Mouse (Mus musculus): ENCODE measurements around the gene Ankrd11.
A peak's percentile ranks its signal among the peaks of the same experiment; 100 is the strongest.

Ankrd11 gene

DNA sequence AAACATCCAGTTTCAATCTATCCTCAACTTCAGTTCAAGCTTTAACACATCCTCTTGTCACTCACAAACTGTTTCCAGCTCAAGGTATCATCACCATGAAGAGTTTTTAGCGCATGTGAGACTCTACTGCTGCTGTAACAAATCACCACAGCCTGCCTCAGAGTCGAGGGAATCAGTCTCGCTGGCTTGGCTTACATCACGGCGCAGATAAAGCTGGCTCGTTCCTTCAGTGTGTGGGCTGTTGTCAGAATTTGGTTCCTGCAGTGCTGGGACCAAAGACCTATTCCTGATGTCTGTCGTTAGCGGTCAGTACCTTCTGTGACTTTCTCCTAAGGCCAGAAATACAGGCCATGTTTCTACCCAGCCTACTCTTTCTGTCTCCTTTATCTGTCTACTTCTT, 144.9 kb downstream of the Ankrd11 start:
- no peak for DNase-seq (ENCODE audit: low spot score in 2 of 2)

DNA sequence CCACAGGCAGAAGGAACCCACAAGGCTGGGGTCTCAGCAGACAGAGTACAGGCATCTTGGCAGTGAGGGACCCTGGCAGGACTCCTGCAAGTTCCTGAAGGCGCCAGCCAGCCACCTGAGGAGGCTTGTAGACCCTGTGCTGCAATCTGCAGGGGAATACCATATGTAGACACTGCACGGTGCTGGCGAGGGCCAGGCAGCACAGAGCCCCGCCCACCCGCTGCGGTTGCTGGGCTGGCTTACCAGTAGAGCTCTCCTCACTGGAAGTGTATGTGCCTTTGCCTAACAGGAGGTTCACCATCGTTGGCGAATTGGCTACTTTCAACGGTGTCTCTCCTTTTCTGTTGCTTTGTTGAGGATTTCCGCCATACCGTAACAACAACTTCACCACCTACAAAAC, 145.8 kb downstream of the Ankrd11 start:
- DNase-seq (ENCODE audit: low spot score in 2 of 2) = no peak

DNA sequence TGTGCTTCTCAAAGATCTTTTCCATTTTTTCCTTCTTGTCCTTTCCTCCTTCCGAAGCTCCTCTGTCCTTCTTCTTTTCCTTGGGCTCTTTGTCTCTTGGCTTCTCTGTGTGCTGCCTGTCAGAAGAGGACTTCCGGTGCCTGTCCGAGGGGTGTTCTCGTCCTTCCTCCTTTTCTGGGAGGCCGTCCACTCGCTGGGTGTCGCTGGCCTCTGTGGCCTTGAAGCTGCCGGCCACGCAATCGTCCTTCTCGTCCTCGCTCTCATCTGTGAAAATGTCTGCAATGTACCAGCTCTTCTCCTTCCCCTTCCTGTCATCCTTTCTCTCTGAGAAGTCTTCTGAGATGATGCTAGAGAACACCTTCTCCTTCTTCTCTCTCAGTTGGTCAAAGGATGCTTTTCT, 148.6 kb downstream of the Ankrd11 start:
- no peak for DNase-seq (ENCODE audit: low spot score in 2 of 2)

DNA sequence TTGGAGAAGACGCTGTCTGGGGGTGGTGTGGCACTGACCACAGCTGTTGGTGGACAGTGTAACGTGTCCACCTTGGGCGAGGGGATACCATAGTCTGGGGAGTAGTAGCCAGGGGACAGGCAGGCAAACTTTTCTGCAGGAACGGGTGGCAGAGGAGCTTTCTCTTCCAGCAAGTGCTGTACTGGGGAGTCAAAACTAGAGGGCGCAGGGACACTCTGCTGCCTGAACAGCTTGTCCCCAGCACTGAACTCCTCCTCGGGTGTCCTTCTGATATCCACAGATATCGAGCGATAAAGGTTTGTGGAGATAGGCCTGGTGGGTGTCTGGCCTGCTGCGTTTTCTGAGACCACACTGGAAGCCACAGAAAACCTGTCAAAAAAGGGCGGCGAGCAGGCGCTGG, 150.6 kb downstream of the Ankrd11 start:
- no peak for DNase-seq (ENCODE audit: low spot score in 2 of 2)

DNA sequence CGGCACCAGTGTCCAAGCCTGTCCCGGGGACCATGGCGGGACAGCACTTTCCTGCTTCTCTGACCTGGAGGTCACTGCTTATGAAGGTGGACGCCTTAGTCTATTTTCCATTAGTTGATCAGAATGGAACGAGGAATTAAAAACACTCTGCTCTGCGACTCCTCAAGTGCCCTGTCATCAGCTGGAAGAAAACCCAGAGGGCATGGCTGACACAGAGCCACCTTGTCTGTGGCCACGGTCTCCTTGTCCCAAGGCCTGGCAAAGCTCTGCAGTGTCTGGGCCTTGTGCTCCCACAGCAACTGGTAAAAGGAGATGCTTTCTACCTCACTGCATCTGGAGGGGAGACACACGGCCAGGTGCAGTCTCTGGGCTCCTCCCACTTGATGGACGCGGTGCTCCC, 158.4 kb downstream of the Ankrd11 start:
- no peak for DNase-seq (ENCODE audit: low spot score in 2 of 2)

DNA sequence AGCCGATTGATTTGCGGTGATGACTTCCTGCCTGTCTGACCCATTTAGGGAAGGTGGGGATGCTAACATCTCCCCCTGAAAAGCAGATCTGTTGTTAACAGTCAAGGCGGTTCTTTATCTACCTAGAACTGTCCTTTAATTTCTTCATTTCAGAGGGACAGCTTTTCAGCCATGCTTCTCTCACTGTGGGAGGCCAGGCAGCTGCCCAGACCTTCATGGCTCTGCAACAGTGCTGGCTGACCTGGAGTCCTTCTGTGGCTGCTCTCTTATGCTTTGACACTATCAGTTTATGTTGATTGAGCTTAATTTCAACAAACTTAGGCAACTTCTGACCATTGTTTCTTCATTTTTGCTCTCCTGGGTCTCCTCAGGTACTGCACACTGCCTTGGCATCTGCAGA, 161.8 kb downstream of the Ankrd11 start:
- no peak for DNase-seq (ENCODE audit: low spot score in 2 of 2)

DNA sequence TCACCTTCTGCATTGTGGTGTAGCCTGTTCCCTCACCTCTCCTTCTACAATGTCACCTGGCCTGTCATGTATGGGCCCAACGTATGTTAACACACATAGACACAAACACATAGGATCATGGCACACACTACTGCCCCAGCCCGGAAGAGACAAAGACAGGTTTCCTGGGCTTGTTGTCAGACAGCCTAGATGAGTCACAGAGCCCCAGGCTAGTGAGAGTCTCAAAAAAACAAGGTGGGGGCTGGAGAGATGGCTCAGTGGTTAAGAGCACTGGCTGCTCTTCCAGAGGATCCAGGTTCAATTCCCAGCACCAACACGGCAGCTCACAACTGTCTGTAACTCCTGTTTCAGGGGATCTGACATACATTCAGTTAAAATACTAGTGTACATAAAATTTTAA, 163.8 kb downstream of the Ankrd11 start:
- no peak for DNase-seq (ENCODE audit: low spot score in 2 of 2)

DNA sequence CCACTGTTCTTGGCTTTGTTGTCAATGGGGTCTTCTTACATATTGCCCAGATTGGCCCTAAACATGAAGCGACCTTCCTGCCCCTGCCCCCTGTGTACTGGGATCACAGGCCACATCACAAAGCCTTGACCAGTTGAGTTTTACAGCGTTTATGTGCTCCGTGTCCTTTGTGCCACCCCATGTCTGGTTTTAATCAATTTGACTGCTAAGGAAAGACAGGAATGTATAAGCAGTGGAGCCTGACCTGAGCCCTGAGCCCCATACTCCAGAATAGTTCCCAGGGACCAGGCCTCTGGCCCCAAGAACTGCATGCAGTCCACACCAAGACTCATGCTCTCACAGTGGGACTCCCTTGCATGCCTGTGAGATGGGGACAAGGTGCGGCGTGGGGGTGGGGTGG, 166.9 kb downstream of the Ankrd11 start:
- no peak for DNase-seq (ENCODE audit: low spot score in 2 of 2)

DNA sequence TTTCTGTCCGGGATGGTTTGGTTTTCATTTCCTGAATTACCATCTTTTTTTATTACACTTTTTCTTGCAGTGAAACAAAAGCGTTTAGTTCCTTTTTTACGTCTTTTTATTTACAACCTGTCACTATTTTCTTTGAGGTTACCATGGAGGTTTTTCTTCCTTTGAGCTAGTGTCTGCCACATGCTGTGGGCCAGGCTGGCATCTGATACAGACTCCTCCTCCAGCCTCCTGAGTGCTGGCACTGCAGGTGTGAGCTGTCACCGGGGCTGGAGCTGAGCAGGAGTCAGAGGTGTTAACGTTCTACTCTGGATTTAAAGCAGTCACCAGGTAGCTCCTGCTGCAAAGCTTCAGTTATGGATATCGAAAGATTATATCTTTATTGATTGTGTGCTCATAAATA, 168.9 kb downstream of the Ankrd11 start:
- DNase-seq (ENCODE audit: low spot score in 2 of 2) = no peak

DNA sequence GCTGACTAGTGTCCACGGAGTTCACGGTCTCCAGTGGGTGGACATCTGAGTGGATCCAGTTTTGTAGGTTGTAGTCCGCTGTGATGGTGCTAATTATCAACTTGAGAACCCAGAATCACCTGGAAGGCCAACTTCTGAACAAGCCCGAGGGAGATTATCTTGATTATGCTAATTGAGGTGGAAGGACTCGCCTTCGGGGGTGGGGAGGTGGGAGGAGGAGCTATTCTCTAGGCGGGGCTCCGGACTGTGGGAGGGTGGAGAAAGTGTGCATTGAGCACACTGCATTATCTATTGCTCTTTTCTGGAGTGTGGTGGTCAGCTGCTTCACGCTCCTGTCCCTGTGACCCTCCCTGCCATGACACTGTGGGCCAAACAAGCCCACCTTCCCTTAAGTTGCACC, 170.4 kb downstream of the Ankrd11 start:
- DNase-seq (ENCODE audit: low spot score in 2 of 2) = no peak

DNA sequence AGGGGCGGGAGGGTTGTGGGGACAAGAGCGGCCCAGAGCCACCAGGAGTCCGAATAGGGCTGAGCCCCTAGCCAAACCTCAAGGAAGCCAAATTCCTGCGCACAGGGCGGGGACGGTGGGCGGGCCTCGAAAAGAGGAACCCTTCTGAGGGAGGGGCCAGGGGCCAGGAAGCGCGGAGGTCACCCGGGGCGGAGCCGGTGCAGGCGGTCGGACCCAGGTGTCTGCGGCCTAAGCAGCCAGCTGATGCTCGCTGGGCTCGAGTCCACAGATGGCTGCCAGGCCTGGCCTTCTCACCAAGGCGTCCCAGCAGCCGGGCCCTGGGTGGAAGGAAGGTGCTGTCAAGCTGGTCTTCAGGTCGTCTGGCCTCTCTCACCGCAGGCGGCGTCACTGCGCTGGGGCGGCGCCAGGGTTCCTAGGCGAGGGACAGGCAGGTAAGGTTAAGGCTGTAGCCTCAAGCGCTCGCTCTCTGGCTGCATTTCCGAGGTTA, 171.7 kb downstream of the Ankrd11 start:
- peak in 1 of 2 experiments; percentile 33 for DNase-seq (ENCODE audit: low spot score in 2 of 2)

DNA sequence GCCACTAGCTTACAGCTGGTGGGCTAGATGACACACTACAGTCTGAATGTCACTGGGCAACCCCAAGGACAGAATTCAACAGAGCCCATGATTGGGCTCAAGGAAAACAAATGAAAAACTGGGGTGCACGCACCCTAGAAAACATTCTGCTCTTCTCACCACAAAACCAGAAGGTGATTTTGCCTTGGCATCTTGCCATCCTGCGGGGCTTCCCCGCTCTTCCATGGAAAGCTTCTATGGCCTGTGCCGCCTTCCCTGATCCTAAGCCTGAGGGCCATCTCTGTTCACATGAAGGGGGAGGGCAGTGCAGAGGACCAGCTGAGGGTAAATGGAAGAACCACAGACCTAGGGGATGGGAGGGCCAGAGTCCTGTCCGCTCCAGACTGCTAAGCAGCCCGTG, 174.1 kb downstream of the Ankrd11 start:
- DNase-seq (ENCODE audit: low spot score in 2 of 2) = no peak

DNA sequence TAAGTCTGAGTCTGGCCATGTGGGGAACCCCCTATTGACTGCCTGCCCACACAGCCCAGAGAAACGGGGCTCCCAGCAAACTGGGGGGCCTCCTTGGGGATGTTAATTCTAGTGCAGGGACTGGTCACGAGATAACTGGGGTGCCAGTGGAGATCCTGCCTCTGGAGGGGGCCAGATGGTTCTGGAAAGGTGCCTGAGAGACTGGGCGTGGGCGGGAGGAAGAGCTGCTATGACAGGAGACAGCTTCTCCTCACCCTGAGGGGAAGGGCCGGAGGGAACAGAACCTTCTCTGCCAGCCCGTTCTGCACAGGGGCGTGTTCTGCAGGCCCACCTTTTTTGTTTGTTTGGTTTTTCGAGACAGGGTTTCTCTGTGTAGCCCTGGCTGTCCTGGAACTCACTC, 175.8 kb downstream of the Ankrd11 start:
- no peak for DNase-seq (ENCODE audit: low spot score in 2 of 2)

DNA sequence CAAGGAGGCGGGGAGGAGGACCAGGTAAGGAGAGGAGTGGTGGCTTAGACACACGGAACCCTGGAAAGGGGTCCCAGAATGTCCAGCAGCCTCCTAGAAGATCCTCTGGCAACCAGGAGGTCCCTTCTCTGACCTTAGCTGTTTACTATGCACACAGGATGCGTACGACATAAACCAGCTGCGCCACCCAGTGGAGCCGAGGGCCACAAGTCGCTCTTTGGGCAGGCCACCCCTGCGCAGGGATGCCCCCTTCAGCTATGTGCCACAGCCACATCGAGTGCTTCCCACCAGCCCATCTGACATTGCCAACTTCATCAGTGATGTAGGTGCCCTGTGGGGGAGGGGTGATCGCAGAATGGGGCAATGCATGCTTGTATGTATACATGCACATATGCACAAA, 176.6 kb downstream of the Ankrd11 start:
- DNase-seq (ENCODE audit: low spot score in 2 of 2) = no peak

DNA sequence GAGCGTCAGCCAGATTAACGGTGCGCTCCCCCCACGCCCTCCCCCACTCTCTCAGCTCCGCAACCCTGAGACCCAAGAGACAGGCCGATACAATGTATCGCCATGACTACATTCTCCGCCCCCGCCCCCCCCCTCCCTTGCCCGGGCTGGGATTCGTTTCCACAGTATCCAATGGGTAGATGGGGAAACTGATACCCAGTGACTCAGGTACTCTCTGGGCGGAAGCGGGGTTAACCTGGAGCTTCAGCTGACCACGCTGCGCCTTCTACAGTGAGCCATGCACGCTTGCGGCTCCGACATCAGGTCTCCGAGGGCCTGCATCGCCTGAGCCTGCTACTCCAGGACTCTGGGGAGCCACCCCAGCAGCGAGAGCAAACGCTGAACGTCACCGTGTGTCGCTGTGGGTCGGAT, 177.4 kb downstream of the Ankrd11 start:
- no peak for DNase-seq (ENCODE audit: low spot score in 2 of 2)

DNA sequence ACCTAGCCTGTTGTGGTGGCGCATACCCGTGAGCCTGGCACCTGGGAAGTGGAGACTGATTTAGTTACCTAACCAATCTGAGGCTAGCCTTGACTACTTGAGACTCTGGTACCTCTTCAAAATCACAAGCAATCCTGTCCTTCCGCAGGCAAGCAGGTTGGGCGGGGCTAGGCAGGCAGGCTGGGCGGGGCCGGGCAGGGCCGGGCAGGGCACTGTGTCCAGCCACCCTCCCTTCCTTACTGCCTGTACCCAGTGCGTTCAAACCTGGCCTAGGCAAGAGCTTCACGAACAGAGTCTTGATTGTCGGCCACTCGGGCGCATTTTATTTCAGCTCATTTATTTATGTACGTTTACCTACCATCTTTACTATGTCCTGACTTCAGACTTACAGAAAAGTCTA, 182.2 kb downstream of the Ankrd11 start:
- no peak for DNase-seq (ENCODE audit: low spot score in 2 of 2)

DNA sequence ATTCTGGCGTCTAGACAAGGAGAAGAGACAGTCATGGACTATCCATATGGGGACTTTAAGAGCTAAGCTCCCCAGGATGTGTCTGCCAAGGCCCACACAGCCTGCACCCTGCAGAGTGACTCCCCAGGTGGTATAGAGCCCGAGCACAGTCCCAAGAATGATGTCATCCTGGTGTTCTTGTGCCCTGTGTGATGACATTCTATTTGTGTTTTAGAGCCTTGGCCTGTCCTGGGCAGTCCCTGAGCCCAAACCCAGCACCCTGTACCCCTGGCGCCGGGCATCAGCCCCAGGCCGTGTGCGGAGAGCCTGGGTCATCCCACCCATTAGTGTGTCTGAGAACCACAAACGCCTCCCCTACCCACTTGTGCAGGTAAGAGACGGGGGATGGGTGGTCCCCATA, 185.8 kb downstream of the Ankrd11 start:
- DNase-seq (ENCODE audit: low spot score in 2 of 2) = no peak

DNA sequence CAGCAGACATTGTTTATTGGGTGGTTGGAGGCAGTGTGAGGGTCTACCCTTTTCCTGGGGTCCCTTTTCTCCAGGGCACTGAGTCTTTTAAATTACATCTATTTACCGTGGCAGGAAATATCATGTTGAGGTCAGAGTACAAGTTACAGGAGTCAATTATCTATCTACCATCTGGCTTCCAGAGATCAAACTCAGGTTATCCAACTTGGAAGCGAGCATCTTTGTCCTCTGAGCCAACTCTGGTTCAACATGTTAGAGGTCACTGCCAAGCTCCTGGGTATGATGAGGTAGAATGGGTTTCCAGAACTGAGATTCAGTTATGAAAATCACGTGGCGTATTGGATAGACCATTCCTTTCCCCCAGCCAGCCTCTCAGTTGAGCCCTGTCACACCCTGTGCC, 187.0 kb downstream of the Ankrd11 start:
- DNase-seq (ENCODE audit: low spot score in 2 of 2) = no peak

DNA sequence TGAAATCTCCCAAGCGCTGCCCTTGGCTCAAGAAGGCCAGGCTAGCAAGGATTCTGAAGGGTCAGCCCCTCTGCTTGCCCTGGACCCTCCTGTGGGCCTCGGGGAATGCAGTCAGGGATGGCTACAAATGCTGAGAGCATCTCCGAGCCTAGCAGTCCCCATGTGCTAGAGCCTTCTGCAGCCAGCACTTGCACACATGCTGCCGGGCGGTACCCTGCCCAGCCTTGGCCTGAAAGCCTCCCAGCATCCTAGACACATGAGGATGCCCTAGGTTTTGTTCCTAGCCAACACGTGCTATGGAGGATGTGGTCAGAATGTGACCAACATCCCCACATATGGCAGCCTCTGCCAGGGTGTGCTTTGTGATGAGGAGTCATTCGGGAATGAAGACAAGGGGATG, 187.7 kb downstream of the Ankrd11 start:
- no peak for DNase-seq (ENCODE audit: low spot score in 2 of 2)

DNA sequence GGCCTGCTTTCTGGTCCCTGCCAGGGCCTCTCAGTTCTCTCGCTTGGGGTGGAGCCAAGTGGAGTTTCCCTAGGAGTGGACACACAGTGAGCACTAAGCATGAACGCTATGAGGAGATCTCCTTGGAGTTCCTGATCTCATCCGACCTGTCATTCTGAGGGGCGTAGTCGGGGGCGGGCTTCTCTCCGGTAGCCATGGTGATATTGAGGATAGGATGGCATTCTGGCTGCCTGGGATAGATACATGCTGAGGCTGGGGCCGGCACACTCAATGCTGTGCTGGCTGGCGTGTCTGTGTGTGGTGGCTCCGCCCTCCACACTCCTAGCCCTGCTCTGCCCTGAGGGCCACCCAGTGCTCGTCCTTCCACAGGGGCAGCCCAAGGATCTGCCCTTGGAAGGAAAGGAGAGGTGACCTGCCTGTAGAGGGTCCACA, 188.7 kb downstream of the Ankrd11 start:
- no peak for DNase-seq (ENCODE audit: low spot score in 2 of 2)

DNA sequence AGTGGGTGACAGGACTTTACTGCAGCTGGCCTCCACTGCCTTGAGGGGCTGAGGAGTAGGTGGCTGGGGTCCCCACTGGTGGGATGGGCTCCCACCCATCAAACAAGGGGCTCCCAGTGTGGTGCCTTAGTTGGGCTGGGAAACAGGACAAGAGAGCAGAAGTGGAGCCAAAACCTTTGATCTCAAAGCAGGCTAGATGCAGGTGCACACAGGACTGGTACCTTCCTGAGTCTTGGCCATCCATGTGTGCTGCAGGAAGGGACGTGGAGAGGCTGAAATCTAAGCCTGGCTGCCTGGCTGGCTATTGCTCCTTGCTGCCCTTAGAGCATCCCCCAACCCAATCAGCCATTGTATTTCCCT, 189.6 kb downstream of the Ankrd11 start:
- DNase-seq (ENCODE audit: low spot score in 2 of 2) = no peak

DNA sequence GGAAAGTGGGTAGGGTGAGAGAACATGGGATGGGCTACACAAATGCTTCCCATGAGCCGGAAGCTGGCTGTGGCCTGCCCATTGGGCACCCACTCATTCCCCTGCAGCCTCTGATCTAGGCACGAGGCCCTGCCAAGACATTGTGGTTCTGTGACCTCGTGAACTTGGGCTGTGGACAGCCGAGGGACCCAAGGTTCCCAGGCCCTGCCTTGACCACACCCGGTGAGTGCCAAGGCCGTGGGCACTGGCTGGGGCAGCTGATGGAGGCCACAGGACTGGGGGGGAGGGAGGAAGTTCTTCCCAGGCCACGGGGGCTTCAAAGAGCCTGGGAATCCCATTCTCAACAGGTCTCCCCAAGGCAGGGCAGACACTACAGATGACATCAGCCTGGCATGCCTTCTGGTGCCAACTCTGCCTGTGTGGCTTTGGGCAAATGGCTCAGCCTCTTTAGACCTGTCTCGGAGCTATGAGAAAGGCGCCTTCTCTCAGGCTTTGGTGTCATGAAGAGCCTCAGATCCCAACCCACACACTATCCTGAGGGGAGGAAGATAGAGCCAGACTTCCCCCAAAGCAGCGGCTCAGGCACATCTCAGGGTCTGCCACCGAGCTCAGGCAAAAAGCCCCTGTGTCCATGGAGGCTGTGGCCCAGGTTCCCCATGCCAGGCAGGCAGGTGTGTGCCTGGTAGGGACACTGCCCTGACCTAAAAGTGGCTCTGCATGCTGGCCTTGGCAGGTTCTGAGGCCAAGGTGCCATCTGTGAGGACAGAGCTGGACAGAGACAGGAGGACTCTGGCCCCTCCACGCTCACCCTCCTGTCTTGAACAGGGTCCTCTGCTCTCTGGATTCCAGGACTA, 190.2 kb downstream of the Ankrd11 start:
- no peak for DNase-seq (ENCODE audit: low spot score in 2 of 2)

DNA sequence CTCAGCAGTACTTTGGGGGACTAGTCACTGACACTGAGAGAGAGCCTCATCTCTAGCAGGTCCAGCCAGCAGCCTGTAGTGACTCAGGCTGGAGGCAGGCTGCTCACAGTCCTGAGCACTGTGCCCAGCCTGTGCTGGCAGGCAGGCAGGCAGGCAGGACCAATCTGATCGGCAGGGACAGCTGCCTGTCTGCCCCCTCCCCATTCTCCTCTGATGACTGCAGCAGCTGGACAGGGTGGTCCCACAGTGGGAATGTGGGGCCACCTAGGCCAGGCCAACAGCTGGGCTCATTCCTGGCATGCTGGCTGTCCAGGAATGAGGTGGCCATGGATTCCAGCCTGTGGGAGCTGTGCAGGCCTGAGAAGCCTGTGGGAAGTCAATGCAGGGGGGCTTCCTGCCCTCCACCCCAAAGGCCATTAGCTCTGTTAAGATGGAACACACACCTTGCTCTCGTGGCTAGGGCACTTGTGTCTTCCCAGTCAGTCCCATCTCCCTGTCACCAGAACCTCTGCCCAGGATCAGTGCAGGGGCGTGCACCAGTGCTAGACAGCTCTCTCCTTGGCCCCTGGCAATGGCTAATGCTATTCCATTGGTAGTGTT, 191.3 kb downstream of the Ankrd11 start:
- DNase-seq (ENCODE audit: low spot score in 2 of 2) = no peak

Measured in urinary bladder, postnatal 4 days (tissue).